Mouse (Mus musculus): ENCODE measurements around the gene Csf3.

DNA sequence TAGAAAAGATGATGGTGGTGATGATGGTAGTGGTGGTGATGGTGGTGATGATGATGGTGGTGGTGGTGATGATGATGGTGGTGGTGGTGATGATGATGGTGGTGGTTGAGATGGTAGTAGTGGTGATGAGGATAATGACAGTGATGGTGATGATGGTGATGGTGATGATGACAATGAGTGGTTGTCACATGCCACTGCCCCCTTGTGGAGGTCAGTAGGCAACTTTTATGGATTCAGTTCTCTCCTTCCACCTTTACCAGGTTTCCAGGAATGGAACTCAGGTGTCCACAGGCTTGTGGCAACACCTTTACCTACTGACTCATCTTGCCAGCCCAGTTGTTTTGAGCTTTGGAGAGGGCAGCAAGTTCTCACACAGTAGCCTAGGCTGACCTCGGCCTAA is 21.0 kb upstream of the Csf3 start:
- TF ChIP-seq POLR2A (IDR thresholded peaks at IDR 0.05; ENCODE audit: insufficient read depth, low read depth, low read length) (no peak), EP300 (IDR thresholded peaks at IDR 0.05; ENCODE audit: insufficient read depth, low read depth, low read length) (no peak)
